Mouse (Mus musculus) embryonic fibroblast, embryonic 13.5 days (primary cell): Measurements from ENCODE around the gene Crygb.

Experiments
- CTCF ChIP-seq: IDR thresholded peaks from 2 replicates; pipeline ENCODE4 v1.5.1; 2011; ENCODE audit warnings: mild to moderate bottlenecking, control low read depth, low read length, moderate library complexity, borderline replicate concordance; ENCODE audit not compliant: insufficient read depth
- POLR2A ChIP-seq: IDR thresholded peaks from 2 replicates; pipeline ENCODE4 v1.6.1; 2011; ENCODE audit warnings: low read depth, mild to moderate bottlenecking, control low read depth, low read length, moderate library complexity

DNA sequence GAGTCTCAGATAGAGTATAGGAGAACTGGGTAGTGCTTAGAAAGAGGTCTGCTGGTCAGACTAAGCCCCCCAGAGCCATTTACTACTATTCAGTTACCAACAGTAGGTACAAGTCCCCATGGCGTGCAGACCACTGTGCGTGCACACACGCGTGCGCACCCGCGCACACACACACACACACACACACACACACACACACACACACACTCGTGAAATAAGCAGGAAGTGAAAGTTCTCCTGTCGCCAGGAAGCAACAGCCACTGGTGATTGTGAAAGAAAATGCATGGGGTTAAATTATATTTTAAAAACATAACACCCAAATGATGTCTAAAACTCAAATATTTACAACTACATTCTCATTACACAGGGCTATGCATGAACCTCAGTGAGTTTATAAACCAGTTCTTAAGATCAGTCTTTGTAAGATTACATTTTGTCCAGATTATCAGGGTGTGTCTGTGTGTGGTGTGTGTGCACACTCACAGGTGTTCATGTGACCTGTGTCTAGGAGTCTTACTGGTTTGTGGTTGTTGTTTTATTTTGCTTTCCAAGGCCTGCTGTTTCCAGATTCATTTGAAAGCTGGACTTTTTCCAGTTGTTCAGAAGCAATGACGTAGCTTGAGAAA, 25.7 kb upstream of the Crygb start:
- TF ChIP-seq CTCF = no peak
- no peak for TF ChIP-seq POLR2A
